Mouse (Mus musculus): Measurements from ENCODE around the gene Adig.
A peak's percentile ranks its signal among the peaks of the same experiment; 100 is the strongest.

The Adig gene

DNA sequence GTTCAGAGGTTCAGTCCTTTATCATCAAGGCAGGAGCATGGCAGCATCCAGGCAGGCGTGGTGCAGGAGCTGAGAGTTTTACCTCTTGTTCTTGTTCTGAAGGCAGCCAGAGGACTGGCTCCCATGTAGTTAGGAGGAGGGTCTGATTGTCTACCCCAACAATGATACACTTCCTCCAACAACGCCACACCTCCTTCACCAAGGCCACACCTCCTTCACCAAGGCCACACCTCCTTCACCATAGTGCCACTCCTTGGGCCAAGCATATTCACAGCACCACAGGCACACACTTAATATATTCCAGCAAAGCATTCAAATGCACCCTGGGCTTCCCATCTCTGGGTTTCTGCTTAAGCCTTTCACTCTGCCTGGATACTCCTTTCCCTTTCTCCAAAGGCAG lies 42.9 kb downstream of the Adig start:
- DNase-seq, result no peak

DNA sequence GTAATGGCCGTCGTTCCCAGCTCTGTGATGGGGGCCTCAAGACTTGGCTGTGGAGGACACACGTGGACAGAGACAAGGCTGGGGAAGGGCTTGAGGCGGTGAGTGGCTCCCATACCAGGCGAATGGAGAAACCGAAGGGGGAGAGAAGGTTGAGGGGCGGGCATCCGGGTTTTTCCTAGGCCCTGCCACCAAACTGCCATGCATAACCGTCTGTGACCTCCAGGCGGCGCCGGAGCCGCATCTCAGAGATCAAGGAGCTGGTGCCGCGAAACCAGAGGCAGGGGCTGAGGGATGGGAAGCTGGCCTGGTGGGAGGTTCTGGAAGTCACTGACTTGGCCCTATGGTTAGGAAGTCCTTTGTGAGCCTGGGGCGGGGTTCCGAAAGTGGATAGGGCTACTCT lies 44.3 kb downstream of the Adig start:
- peak; percentile 82 for DNase-seq

DNA sequence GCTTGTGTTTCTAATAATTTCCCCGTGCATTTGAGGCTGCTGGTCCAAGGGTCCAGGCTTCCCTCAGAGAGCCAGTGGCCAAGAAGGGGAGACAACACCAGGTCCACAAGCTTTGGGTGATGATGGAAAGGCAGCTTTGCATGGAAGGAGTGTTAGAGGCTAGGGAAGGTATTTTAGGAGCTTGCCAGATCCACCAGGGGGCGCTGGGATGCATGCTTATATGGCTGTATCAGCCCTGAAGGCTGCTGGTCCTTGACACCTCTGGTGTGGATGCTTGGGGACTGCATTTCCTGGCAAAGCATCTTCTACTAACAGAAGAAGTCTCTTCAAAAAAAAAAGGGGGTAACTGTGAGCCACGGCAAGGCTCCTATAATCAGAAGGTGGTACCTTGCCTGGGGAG lies 47.7 kb downstream of the Adig start:
- DNase-seq, result peak; percentile 93

DNA sequence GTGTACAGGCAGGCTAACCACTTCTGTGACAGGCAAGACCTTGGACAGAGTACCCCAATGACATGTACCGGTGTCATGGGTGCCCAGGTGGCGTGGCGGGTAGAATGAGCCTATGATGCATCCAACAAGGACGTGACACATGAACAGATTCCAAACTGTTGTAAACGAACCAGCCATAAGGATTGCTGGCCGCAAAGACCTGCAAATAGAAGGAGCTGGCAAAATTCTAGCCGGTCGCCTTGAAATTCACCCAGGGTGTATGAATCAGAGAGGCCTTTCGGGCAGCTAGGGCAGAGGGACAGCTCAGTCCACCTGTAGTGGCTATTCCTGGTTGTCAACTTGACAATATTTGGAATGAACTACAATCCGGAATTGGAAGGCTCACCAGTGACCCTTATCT lies 52.0 kb downstream of the Adig start:
- no peak for DNase-seq

DNA sequence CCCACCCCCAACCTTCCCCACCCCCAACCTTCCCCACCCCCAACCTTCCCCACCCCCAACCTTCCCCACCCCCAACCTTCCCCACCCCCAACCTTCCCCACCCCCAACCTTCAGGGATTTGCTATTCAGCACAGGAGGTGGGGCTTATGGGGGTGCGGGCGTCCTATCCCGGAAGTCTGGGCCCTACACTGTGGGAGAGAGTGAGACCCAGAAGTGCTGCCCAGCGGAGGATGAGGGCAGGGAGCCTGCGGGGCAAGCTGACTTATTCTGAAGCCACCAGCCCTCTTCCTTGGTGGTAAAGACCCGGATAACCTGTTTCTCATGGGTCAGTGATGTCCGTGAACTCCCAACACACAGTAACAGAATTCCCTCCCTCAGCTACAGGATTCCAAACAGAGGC lies 52.8 kb downstream of the Adig start:
- no peak for DNase-seq

DNA sequence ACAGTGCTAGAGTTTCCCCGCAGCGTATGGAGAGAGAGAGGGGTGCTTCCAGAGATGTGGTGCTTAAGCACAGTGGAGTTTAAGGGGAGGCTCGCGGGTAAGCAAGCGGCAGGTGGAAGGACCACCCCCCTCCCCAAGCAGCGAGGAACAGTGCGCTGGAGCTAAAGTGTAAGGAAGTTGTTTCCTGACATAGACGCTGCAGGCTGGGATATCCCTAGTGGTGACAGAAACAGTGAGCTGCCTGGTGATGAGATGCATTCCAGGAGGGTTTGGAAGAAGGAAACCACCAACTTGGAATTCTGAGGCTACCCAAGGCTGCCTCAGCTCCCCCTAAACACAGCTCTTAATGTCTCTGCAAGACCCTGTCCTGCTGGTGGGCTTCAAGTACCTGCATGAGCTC lies 53.4 kb downstream of the Adig start:
- no peak for DNase-seq

DNA sequence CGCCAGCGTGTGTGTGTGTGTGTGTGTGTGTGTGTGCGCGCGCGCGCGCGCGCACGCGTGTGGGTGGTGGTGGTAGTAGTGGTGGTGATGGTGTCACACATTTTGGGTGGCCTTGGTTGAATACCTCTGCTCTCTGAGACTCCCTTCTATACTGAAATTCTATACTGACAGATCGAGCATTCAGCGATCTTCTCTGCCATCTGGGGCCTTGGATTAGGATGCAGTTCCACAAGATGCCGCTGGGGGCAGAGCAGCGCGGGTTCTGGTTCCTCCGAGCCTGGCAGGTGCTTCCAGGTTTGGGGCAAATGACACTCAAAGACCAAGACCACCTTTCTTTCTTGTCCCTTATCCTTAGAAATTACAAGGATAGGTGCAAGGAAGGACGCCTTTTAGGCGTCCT lies 53.8 kb downstream of the Adig start:
- DNase-seq, result peak; percentile 80

DNA sequence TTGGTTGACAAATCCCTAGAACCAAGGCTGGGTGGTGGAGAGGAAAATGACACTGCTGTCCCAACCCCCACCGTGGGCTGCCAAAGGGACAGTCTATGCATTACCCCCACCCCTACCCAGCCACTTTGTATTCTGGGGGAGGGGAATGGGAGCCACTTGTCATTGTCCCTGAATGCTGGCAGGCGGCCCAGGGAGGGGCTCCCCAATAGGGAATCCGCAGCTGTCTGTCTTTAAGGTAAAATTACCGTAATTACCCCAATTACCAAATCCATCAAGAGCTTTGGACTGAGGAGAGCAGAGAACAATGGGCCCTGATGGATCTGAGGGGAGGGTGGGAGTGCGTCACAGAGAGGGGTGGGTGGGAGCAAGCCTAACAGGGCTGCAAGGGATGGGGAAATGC lies 54.3 kb downstream of the Adig start:
- DNase-seq, result peak; percentile 40
